Mouse (Mus musculus) embryo, embryonic 9.5 days (tissue): ENCODE measurements around the gene Cfap300.
A peak's percentile ranks its signal among the peaks of the same experiment; 100 is the strongest.

Source experiments
- DNase-seq: peaks from one replicate; pipeline ENCODE4 v3.0.0-alpha.2; 2017; ENCODE audit errors: extremely low spot score

Cfap300 gene

GRCm38 (mm10) chr9:7984287-7984686 lies 58.3 kb downstream of the Cfap300 start:
- DNase-seq = no peak

GRCm38 (mm10) chr9:7983665-7984064 lies 59.0 kb downstream of the Cfap300 start:
- DNase-seq = peak; percentile 23

- DNase-seq = no peak
Measured at GRCm38 (mm10) chr9:7980162-7980561, 62.5 kb downstream of the Cfap300 start.

- no peak for DNase-seq
Measured at GRCm38 (mm10) chr9:7979153-7979916, 63.3 kb downstream of the Cfap300 start.

- DNase-seq = no peak
Measured at GRCm38 (mm10) chr9:7978502-7978901, 64.1 kb downstream of the Cfap300 start.

- no peak for DNase-seq
Measured at GRCm38 (mm10) chr9:7977587-7977986, 65.0 kb downstream of the Cfap300 start.

- DNase-seq = no peak
Measured at GRCm38 (mm10) chr9:7971993-7972392, 70.6 kb downstream of the Cfap300 start.
